Mouse (Mus musculus): ENCODE data around the gene Rrn3. TPM values are rescaled to one million over a fixed set of nuclear protein-coding genes. Genes with fewer than 3 reads are reported as not detected.

Rrn3 gene
- polyA plus RNA-seq, 1 experiment from 2014 or later: 70.6 TPM

DNA sequence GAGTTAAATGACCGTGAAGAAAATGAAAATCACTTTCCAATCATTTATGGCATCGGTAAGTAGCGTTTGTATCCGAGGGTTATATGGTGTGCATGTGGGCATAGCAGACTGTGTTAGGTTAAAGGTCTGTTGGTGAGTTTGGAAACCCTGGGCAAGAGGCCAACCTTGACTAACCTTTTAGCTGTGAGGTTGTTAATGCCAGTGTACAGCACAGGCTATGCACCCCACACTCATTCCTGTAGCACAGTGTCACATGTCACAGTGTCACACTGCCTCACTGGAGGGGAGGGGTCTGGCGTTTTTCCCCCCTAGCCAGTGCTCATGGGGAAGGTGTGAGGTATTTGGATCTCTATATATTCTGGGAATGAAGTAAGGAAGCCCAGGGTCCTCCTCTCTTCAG, 51.1 kb downstream of the Rrn3 start:
- no peak for DNase-seq (ENCODE audit: low spot score)
- Histone ChIP-seq H3K4me3 (no peak overlapping the region), H3K36me3 (peaks cover 95% of the 10 kb centered on the region), H3K27ac (no peak overlapping the region), H3K9me3 (no peaks in the 10 kb centered on the region), H3K27me3 (ENCODE audit: insufficient read depth, poor library complexity, severe bottlenecking) (no peaks in the 10 kb centered on the region), H3K4me1 (peaks cover 1% of the 10 kb centered on the region; the same call in 1 of the 2 replicates)
- 84% methylated on average over 5 of the region's 5 CpGs for WGBS

DNA sequence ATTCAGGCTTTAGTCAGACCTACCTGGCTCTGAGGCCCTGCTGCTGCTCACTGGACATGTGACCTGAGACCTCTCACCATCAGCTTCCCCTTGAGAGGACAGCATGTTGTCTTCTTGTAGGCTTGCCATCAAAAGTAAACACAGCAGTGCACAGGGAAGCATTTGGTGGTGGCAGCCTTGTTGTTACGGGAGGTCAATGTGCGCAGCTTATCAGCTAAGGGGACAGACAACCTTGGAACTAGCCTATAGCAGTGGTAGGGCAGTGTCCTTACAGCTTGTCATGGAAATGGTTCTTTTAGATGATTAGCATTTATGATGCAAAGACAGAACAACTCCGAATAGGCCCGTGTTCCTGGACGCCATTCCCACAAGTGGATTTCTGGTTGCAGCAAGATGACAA, 53.9 kb downstream of the Rrn3 start:
- 89% methylated on average over 5 of the region's 5 CpGs for WGBS
- Histone ChIP-seq H3K9me3 (no peaks in the 10 kb centered on the region), H3K27me3 (ENCODE audit: insufficient read depth, poor library complexity, severe bottlenecking) (no peaks in the 10 kb centered on the region), H3K27ac (no peak overlapping the region), H3K4me1 (no peaks in the 10 kb centered on the region), H3K36me3 (peaks cover 96% of the 10 kb centered on the region), H3K4me3 (no peak overlapping the region)
- DNase-seq (ENCODE audit: low spot score): no peak

DNA sequence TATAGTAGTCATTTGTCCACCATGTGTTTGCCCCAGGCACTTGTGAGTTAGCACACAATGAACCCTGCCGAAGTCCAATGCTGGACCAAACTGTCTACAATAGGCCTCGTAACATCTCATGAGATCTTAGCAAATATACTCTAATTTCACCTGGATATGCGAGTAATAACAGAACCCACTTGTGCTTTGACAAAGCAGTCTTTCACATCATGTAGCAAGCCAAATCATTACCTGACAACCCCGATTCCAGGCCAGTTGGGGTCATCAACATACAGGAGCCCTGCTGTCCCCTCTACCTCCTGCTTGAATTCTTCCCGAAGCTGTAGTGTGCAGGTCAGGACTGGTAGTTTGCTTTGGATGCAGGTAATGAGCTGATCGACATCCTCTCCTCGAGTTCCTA, 59.5 kb downstream of the Rrn3 start:
- 88% methylated on average over 7 of the region's 7 CpGs for WGBS
- Histone ChIP-seq H3K27ac (no peak overlapping the region), H3K27me3 (ENCODE audit: insufficient read depth, poor library complexity, severe bottlenecking) (no peaks in the 10 kb centered on the region), H3K4me3 (no peak overlapping the region), H3K9me3 (no peaks in the 10 kb centered on the region), H3K4me1 (no peaks in the 10 kb centered on the region), H3K36me3 (peaks cover 86% of the 10 kb centered on the region)
- DNase-seq (ENCODE audit: low spot score): peak; percentile 59

DNA sequence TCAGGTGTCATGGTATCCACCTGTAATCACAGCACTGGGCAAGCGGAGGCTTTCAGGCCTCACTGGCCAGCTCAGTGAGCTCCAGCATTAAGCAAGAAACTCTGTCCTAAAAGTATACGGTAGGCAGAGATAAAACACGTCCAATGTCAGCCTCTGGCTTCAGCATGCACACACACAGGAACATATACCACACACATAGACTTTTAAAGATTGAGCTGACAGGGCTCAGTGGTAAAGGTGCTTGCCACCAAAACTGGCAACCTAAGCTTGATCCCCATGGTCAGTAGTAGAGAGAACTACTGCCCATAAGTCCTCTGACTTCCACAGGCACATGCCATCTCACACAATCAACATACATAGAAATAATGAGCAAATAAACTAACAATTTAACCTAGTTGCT, 60.4 kb downstream of the Rrn3 start:
- no peak overlapping the region for H3K27ac ChIP-seq
- WGBS: 87% methylated on average over 3 of the region's 3 CpGs
- H3K4me3 ChIP-seq: no peak overlapping the region
- peak; percentile 55 for DNase-seq (ENCODE audit: low spot score)
- H3K27me3 ChIP-seq (ENCODE audit: insufficient read depth, poor library complexity, severe bottlenecking): no peaks in the 10 kb centered on the region
- H3K36me3 ChIP-seq: peaks cover 88% of the 10 kb centered on the region
- H3K9me3 ChIP-seq: no peaks in the 10 kb centered on the region
- no peaks in the 10 kb centered on the region for H3K4me1 ChIP-seq

DNA sequence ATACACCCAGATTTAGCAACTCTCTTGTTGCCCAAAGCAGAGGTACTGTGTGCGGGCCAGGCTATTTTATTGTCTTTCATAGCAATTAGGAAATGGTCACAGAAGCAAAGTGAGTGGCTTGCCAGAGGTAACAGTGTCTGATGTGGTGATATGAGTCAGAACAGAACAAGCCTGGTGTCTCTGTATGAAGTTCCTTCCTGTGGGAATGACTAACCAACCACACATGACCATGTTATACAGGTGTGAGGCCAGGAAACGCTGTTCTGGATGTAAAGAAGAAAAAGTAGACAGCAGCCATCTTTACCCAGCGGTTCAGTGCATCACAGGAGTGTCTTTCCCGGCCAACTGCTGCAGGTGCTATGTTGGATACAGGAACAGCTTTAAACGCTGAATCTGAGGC, 64.5 kb downstream of the Rrn3 start:
- no peak overlapping the region for H3K27ac ChIP-seq
- no peak overlapping the region for H3K4me3 ChIP-seq
- WGBS: 94% methylated on average over 5 of the region's 5 CpGs
- no peak for DNase-seq (ENCODE audit: low spot score)
- no peaks in the 10 kb centered on the region for H3K27me3 ChIP-seq (ENCODE audit: insufficient read depth, poor library complexity, severe bottlenecking)
- H3K4me1 ChIP-seq: no peaks in the 10 kb centered on the region
- H3K36me3 ChIP-seq: peaks cover 68% of the 10 kb centered on the region
- H3K9me3 ChIP-seq: no peaks in the 10 kb centered on the region

DNA sequence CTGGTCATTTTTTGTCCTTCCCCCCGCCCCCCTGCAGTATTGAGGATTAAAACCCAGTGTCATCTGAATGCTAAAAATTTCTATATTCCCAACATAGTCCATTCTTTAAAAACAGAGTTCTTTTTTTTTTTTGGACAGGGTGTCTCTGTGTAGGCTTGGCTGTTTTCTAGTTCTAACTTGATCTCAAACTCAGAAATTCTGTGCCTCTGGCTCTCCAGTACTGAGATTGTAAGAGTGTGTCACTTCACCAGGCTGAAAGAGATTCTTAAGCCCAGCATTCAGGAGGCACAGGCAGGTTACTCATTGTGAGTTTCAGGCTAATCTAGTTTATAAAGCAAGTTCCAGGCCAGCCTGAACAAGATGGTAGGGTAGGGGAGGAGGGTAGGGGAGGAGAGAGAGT, 66.2 kb downstream of the Rrn3 start:
- WGBS: 97% methylated on average over 1 of the region's 1 CpGs
- H3K4me3 ChIP-seq: no peak overlapping the region

DNA sequence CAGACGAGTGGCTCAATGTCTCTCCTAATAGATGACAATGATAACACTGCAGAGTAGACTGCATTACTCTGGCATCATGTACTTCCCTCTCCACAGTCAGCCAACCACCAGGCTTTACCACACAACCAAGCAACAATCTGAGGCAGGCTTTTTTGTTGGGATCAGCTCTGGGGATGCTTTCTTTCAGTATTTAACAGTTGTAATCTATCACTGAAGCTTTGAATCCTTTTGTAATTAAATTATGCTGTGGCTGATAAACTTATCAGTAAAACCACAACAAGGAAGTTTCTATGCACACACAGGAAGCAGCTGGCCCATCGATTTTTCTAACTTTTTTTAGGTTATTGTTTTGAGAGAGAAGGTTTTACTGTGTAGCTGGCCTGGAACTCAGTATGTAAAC, 67.8 kb downstream of the Rrn3 start:
- H3K27me3 ChIP-seq (ENCODE audit: insufficient read depth, poor library complexity, severe bottlenecking): no peaks in the 10 kb centered on the region
- no peak for DNase-seq (ENCODE audit: low spot score)
- H3K4me1 ChIP-seq: no peaks in the 10 kb centered on the region
- H3K4me3 ChIP-seq: no peak overlapping the region
- WGBS: 58% methylated on average over 2 of the region's 2 CpGs
- H3K27ac ChIP-seq: no peak overlapping the region
- H3K9me3 ChIP-seq: no peaks in the 10 kb centered on the region
- H3K36me3 ChIP-seq: peaks cover 61% of the 10 kb centered on the region

More for the DNA sequence above, 66.2 kb downstream of the Rrn3 start:
- Histone ChIP-seq H3K27ac (no peak overlapping the region), H3K4me1 (no peaks in the 10 kb centered on the region), H3K27me3 (ENCODE audit: insufficient read depth, poor library complexity, severe bottlenecking) (no peaks in the 10 kb centered on the region), H3K9me3 (no peaks in the 10 kb centered on the region), H3K36me3 (peaks cover 63% of the 10 kb centered on the region)
- no peak for DNase-seq (ENCODE audit: low spot score)

DNA sequence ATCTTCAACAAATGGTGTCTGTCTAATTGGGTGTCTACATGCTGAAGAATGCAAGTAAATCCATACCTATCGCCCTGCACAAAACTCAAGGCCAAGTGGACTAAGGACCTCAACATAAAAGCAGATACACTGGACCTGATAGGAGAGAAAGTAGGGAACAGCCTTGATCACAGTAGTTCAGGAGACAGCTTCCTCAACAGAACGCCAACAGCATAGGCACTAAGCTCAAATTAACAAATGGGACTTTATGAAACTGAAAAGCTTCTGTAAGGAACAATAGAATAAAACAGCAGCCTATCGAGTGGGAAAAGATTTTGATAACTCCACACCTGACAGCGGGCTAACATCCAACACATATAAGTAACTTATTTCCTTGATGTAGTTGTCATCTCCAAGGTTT, 70.9 kb downstream of the Rrn3 start:
- no peak for DNase-seq (ENCODE audit: low spot score)
- H3K27me3 ChIP-seq (ENCODE audit: insufficient read depth, poor library complexity, severe bottlenecking): no peaks in the 10 kb centered on the region
- no peaks in the 10 kb centered on the region for H3K9me3 ChIP-seq

DNA sequence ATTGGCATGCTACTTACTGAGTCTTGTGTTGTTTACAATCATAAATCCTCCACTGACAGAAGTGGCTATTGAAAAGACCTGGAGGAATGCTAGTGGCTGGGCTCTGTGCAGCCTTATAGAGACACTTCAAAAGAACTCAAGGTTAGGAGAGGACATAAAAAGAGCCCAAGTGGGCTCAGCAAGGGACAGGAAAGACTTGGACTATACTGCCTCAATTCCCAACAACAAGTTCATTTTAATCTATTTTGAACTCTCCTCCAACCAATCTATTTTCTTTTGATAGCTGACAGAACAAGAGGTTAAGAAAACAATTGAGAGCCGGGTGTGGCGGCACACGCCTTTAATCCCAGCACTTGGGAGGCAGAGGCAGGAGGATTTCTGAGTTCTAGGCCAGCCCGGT, 73.4 kb downstream of the Rrn3 start:
- DNase-seq (ENCODE audit: low spot score): no peak
- H3K4me1 ChIP-seq: no peaks in the 10 kb centered on the region
- H3K4me3 ChIP-seq: no peak overlapping the region
- WGBS: 96% methylated on average over 4 of the region's 4 CpGs
- H3K9me3 ChIP-seq: no peaks in the 10 kb centered on the region
- H3K36me3 ChIP-seq: peaks cover 59% of the 10 kb centered on the region
- H3K27me3 ChIP-seq (ENCODE audit: insufficient read depth, poor library complexity, severe bottlenecking): no peaks in the 10 kb centered on the region
- H3K27ac ChIP-seq: no peak overlapping the region

More for the DNA sequence above, 70.9 kb downstream of the Rrn3 start:
- whole genome bisulfite sequencing: 92% methylated on average over 4 of the region's 4 CpGs
- Histone ChIP-seq H3K4me1 (no peaks in the 10 kb centered on the region), H3K36me3 (peaks cover 53% of the 10 kb centered on the region), H3K27ac (no peak overlapping the region), H3K4me3 (no peak overlapping the region)

Small RNA genes within 50 kb of the gene (microRNA-seq; reads per million reads assigned to microRNA genes)
- gene Gm27734: not detected

Other genes starting within 250 kb of the Rrn3 start
- gene Parn, start 112.5 kb upstream of the Rrn3 start, polyA plus RNA-seq (2016; fragmentation: Nextera tagmentation; extraction: Ambion mirVana): 34.3 and 36.6 TPM in 2 replicates
- gene Bfar, start 108.8 kb upstream of the Rrn3 start, polyA plus RNA-seq (2016; fragmentation: Nextera tagmentation; extraction: Ambion mirVana): 31.2 and 33.2 TPM in 2 replicates
- 3.9 and 4.4 TPM in 2 replicates for gene 3110001I22Rik, start 108.8 kb upstream of the Rrn3 start, polyA plus RNA-seq (2016; fragmentation: Nextera tagmentation; extraction: Ambion mirVana)
- gene Pla2g10, start 49.7 kb upstream of the Rrn3 start, polyA plus RNA-seq (2016; fragmentation: Nextera tagmentation; extraction: Ambion mirVana): 0.09 TPM in 1 of 2 replicates, not detected in the other
- 129 and 145 TPM in 2 replicates for gene Ntan1, start 38.1 kb downstream of the Rrn3 start, polyA plus RNA-seq (2016; fragmentation: Nextera tagmentation; extraction: Ambion mirVana)
- 74.3 and 79.4 TPM in 2 replicates for gene Pdxdc1, start 122.4 kb downstream of the Rrn3 start, polyA plus RNA-seq (2016; fragmentation: Nextera tagmentation; extraction: Ambion mirVana)
- 1.9 and 2.5 TPM in 2 replicates for gene Mpv17l, start 122.5 kb downstream of the Rrn3 start, polyA plus RNA-seq (2016; fragmentation: Nextera tagmentation; extraction: Ambion mirVana)
- 0.89 and 2.3 TPM in 2 replicates for gene 2900011O08Rik, start 205.9 kb downstream of the Rrn3 start, polyA plus RNA-seq (2016; fragmentation: Nextera tagmentation; extraction: Ambion mirVana)
- gene Ifitm7, start 206.2 kb downstream of the Rrn3 start, polyA plus RNA-seq (2016; fragmentation: Nextera tagmentation; extraction: Ambion mirVana): 0.15 and 0.21 TPM in 2 replicates